Mouse (Mus musculus) bone marrow, adult 2 months (tissue): ENCODE results near the gene Capns1.

Source experiments
- CTCF ChIP-seq: fragments of 200-500 bp; IDR thresholded peaks from 2 replicates; pipeline ENCODE4 v1.5.1; 2011; ENCODE audit warnings: low read length, control low read depth; ENCODE audit not compliant: control insufficient read depth, insufficient read depth
- POLR2A ChIP-seq: fragments of 200-500 bp; IDR thresholded peaks from 2 replicates; pipeline ENCODE4 v1.6.1; 2011; ENCODE audit warnings: low read depth, mild to moderate bottlenecking, control low read depth, low read length, borderline replicate concordance; ENCODE audit not compliant: control insufficient read depth

GRCm38 (mm10) chr7:30194101-30194831 is 4.3 kb downstream of the Capns1 start:
- no peak for TF ChIP-seq POLR2A
- TF ChIP-seq CTCF, result no peak
